Mouse (Mus musculus): ENCODE measurements at regions not wholly inside any gene's neighbourhood (a gene's known extent, or its start where the extent isn't known, plus 50 kb on each side); places are given as distances from the start of the nearest gene placed in this dataset.

DNA sequence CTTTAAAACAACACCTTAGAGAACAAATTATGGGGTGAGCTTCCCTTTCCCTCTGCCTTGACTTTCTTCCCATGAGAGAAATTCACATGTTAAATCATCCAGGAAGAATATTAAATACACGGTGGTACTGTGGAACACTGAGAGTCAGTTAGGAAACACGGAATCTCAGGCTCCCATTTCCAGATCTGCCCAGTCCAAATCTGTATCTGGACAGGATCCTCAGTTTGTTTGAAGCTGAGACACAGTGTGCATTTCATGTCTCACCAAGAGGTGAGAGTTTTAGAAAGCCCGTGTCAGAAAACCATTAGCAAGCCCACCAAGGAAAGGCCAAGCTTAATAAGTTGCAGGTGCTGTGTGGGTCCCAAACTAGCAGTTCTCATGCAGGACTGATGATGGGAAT lies 204.2 kb upstream of the Rnaseh2b start:
- DNase-seq (ENCODE audit: low spot score): no peak

DNA sequence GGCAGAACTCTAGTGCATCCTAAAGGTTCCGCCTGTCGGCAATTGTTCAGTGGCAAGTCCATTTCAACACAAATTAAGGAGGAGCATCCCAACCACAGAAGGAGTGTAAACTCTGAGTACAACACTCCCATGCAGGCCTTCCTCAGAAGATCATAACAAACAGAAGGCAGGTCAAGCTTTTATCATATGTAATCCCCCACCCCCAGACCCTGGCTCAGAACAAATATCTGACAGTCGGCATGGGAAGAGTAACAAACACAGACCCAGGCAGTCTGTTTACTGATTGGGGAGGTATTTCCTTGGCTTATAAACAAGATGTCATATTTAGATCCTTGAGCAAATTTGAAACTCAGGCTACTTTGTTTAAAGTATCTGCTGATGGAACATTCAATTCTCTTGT lies 174.9 kb upstream of the Rnaseh2b start:
- no peak for DNase-seq (ENCODE audit: low spot score)

DNA sequence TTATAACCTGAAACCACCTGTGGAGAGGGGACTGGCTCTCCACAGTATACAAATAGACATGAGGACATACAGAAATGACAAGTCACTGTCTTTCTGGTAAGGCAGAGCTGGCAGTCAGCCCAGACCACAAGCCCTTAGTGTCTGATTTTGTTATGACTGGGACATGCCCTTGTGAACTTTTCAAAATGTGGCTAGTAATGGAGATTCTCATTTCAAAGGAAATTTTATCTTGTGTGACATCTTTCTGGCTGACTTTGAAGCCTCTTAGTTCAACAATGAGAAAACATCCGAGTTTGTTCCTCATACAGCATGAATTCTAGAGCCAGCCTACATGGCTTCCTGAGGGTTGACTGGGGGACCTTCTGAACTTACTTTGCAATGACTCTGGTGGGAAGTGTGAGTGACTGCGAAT lies 173.8 kb upstream of the Rnaseh2b start:
- DNase-seq (ENCODE audit: low spot score): no peak

DNA sequence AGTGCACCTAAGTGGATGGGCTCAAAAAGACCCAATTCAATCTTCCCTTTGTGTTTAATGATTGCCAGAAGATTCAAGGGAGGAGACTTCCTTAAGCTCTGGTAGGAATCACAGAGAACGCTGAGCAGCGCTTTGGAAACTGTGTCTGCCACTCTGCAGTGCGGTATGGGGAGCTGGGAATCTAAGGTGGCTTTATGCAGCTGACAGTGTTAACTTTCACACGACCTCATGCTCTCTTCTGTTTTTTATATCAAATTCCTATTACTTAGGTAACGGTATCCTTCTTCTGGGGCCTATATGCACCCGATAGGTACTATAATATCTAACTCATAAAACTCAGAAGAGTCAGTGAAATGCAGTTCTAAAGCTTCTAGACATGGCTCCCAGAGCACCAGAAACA lies 163.5 kb upstream of the Rnaseh2b start:
- DNase-seq (ENCODE audit: low spot score): no peak

DNA sequence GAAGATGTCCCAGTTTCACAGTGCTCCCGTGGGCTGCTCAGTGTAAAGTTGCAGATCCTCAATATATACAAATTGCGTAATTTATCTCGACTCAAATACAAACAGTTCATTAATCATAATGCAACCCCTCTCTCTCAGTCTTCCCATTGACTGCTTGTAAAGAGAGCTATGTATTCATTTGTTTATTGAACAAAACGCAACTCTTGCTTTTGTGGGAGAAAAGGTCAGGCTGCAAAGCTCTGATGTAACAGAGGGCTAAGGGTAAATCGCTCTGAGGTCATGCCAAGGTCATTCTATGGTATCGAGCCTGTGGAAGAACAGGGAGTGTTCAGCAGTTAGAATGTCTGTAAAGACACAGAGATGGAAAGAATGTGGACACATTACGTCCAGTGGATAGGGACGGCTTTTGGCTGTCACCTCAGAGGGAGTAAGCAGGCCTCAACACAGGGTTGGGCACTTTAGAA lies 160.0 kb upstream of the Rnaseh2b start:
- DNase-seq (ENCODE audit: low spot score): no peak

DNA sequence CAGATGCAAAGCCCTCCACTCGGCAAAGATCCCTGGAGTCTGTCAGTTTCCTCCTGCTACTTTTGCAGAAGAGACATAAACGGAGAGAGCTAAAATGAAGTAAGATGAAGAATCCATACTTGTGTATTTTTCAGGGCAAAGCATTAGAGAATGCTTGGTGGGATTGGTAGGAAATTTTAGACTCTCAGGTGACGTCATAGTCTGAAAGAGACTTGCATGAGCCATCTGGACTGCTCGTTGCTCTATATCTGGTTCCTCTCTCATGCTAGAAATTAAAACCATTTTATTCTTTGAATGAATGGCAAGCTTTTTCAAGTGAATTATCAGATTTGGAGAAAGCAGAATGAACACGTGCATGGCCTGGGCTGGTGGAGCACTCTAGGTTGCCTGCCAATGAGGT lies 154.4 kb upstream of the Rnaseh2b start:
- no peak for DNase-seq (ENCODE audit: low spot score)

DNA sequence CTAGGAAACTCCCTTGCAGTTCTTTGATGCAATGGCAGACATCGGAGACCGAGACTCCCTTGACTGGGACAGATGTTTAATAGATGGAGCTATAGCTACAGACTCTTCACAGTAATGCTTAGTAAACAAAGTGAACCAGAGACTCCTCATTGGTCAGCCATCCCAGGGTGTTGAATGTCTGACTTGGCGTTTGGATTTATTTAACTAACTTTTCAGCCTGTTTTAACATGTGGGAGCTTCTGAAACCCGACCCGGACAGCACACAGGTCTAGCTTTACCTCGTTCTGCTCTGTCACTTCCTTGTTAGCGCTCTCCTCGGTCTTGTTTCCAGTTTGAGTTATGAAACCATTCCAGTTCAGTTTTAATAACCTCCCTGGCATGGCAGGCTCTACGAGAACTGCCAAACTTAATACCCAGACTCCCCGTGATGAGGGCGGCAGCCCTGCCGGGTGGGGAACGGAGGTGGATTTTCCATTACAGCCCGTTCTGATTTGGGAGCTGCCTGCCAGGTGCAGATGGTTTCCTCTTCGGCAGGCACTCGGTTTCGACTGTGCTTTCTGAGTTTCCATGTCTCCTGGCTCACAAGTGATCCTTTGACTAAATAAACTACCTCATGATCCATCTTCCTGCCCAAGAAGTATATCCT lies 147.9 kb upstream of the Rnaseh2b start:
- no peak for DNase-seq (ENCODE audit: low spot score)

DNA sequence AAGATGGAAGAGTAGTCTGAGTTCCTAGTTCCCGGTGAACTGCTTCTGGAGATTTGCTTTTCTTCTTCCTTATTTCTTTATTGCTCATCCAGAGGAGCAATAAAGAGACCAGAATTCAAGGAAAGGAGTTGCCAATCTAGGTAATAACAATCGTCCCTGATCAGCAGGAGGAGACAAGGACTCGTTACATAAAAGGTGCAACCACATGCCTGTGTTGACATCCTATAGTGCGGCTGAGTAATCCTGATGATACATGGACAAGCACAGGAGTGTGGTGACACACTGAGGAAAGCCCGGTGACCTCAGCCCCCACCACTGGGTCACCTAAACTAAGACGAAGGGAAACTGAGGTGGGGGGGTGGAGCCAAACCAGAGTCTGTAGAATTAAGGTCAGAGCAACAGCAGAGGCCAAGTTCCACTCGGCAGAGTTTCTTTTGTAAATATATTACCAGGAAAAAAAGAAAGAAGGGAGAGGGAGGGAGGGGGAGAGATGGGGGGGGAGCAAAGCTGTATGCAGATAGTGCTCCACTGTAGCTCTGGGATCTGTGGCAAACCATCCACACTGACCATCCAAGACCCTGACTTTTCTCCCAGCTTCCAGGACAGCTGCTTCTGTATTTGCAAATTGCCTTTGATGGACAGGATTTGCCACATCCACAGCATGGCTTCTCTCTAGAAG lies 135.2 kb upstream of the Rnaseh2b start:
- no peak for DNase-seq (ENCODE audit: low spot score)

DNA sequence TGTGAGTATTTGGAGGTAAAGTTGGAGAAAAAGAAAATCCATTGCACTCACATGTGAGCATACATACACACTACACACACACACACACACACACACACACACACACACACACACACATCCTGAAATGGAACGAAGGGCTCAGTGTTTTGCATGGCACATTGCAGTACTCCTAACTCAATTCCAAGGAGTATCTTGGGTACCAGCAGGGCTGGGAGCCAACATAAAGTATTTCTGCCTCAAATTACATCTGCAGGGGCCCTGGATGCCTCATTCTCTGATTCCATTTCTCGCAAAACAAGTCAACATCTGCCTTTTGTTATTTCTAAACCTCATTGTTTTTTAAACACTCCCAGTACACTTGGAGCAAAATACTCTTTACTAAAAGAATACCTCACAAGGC lies 132.7 kb upstream of the Rnaseh2b start:
- DNase-seq (ENCODE audit: low spot score): no peak

DNA sequence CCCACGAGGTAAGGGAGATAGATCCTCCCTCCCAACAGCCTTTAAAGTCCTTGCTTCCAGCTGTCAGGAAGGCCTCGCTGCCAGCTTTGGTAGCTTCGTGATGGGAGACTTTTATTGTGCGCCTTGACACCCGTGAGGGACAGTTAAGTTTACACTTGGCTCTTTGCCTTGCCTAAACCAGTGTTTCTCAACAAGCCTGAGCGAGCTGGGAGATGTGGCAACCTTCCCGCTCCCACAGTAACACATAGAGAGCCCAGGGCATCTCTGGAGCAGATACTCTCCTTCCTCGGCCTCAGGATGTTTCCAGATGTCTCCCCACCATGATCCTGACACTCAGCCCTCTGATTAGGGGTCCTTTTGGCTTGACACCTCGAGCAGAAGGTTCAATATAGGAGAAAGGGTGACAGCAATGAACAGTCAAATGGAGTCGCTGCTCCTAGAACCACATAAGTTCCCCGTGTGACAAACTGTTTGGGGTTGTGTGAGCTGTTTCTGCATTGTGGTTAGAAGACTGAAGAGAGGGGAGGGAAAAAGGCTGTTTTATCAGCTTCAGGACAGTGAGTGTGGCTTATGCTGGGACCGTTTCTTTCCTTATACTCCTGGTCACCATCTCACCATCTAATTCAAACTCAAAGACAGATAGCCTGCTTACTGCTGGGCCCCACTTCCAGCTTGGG lies 129.1 kb upstream of the Rnaseh2b start:
- no peak for DNase-seq (ENCODE audit: low spot score)

DNA sequence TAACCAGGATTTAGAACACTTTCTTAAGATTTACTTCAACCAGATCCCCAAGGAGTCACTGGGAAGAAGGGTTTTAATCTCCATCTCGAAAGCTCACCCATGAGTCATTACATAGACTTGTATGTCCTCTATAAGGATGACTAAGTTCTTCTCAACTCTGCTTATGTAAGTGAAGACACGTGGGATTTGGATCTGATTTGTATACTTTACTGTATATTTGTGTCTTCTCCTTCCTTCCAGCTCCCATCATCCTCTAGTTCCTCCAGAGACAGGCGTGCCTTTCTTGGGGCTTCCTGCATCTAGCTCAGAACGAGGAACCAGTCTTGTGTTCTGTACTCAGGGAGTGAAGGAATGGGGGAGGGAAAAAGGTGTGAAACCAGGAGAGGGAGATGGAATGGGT lies 127.5 kb upstream of the Rnaseh2b start:
- no peak for DNase-seq (ENCODE audit: low spot score)

DNA sequence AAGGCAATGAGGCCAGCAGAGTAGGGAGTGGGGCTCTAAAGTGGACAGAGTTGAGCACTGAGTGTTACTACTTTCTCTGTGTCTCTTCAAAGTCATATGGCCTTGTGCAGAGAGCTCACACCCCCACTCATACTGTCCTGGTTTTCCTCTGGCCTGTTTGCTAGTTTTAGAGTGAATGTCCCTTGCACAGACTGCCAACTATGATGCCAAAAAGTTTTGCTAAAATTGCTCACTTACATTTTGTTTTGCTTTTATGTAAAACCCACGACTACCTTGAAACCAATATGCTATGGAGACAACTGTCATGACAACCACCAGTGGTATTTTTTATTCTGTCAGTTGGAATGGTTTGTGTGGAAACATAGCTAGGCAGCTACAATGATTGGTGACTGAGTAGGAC lies 126.4 kb upstream of the Rnaseh2b start:
- DNase-seq (ENCODE audit: low spot score): no peak

DNA sequence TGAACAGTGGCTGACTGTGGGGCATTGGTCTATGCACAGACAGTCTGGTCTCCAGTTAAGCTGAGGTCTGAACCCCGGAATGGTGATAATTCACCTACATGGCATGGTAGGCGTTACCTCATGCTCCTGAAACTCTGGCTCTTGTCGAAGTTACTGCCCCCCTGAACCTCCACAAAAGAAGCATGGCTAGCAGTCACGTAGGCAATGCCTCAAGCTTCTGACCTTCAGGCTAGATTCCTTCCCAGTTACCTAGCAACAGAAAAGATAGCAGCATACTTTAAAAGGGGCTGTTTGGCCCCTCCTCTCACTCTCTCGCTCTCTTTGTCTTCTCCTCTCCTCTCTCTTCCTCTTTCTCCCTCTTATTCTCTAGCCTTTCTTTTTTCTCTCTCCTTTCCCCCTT lies 125.8 kb upstream of the Rnaseh2b start:
- no peak for DNase-seq (ENCODE audit: low spot score)

DNA sequence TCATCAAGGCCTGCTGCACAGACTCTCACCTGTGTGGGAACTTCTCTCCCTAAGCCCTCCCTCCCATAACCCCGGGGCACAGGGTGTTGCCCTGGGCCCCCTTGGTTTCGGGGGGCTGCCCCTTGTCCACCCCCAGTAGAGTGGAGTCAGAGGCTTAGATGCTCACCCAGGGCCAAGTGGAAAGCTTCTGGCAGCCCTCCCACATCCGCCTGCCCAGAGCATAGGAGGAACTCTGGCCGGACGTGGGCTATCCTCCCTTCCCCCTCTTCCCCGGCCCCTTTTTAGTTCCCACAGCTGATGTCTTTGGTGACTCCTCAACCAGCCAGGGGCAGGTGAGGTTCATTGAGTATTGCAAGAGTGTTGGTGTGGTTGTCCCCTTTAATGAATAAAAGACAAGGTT lies 125.3 kb upstream of the Rnaseh2b start:
- no peak for DNase-seq (ENCODE audit: low spot score)

DNA sequence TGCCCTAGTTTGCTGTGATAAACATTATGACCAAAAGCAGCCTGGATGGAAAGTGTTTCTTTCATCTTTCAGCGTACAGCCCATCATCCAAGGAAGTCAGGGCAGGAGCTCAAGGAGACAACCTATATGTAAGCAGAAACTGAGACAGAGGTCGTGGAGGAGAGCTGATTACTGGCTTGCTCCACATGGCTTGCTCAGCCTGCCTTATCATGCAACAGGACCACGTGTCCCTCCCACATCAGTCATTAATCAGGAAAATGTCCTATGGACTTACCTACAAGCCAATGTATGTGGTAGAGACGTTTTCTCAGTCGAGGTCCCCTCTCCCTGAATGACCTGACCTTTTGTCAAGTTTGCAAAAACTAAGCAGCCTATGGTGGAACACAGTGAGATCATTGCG lies 123.7 kb upstream of the Rnaseh2b start:
- DNase-seq (ENCODE audit: low spot score): no peak

DNA sequence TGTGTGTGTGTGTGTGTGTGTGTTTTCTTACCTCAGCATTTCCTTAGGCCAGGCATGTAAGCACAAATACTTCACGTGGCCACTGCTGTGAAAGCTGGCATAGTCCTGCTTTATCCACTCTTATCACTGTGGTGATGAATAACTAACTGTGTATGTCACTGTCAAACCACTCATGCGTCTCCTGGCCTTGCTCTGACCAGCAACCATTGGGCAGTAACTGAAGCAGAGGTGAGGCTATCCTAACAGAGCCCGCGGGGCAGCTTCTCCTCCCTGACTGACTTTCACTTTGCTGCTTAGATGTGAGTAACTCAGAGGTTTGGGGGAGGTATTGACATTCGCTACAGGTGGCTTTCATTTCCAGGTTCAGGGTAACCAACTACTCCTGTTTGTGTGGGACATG lies 122.0 kb upstream of the Rnaseh2b start:
- no peak for DNase-seq (ENCODE audit: low spot score)

DNA sequence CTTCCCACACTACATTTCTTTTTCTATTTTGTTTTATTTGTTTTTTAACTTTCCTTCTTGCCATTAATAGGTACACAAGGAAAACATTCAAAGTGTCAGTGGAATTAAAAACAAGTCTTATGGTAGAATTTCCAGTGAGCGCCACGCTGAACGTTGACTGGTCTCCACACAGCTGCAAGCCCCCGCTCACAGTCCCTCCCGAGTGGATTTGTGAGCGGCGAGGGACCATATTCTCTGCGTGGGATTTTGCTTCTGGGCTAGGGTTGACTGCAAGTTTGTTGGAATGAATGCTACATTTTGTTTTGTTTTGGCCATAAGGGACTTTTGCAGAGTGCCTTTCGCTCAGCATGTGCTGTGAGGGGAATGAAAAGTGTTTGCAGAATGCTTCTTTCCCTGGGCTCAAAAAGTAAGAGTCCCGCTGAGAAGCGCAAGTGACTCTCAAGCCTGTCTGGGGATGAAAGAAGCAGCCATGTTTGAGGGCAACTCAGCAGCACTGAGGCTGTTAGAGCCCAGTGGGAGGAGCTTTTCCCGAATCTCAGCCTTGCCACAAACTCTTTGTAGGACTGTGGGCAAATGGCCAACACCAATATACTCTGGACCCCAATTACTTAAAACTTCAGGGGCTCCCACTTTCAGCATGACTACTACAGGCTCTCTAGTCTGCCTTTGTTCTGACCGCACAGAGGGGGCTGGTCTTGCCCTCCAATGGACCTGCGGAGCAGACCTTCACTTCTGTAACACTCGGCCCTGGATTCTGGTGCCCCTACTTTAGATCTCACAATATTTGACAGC lies 120.9 kb upstream of the Rnaseh2b start:
- no peak for DNase-seq (ENCODE audit: low spot score)

DNA sequence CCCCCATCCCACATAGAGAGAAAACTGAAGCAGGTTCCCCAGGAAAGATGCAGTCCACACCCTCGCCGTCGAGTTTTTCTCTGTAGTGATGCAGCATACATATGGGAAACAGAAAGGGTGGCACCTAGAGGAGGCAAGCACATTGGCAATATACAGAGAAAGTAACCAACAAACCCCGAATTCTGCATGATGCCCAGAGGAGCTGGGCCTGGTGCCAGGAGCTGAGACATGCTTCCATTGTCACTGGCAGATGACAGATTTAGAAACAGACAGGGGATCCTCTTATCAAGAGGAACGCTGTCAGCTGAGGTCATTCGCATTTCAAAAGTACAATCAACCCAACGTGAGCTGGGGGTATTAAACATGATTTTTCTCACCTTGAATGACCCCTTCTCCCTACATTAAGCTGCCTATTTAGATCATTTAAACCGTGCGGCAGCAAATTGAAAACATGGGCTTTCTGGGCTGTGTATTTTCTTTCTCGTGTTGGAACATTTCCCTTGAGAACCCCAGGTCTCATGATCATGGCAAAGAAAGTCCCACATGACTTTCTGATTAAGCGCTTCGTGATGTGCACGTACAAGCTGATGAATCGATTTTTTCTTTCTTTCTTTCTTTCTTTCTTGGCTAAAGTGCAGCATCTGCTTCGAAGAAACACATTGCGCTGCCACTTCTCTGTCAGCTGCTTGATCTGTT lies 118.4 kb upstream of the Rnaseh2b start:
- DNase-seq (ENCODE audit: low spot score): no peak

DNA sequence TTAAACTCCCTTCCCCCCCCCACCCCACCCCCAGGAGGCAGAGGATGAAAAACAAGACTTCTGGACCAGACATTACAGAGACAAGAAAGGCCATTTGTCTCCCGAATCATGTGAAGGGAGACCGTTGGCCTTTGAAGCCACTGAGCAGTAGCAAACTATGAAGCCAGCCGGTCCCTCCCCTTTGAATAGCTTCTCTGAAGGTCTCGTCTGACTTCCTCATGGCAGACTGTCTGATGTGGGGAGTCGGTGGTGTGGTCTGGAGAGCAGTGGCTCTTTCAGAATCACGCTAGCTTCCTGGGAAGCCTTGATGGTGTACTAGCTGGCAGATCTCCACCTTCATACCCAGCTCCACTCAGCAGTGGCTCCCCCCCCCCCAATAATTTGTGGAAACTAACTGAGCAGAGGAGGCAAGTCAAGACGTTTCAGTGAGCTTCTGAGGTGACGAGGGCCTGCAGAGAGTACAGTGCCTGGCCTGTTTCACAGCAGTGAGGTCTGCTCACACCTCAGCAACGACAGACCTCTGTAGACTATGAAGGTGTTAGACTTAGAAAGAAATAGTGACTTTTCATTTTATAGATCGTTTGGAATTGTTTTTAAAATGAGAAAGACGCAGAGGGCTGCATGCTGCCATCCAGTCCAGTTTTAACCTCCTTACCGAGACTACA lies 116.9 kb upstream of the Rnaseh2b start:
- DNase-seq (ENCODE audit: low spot score): no peak

DNA sequence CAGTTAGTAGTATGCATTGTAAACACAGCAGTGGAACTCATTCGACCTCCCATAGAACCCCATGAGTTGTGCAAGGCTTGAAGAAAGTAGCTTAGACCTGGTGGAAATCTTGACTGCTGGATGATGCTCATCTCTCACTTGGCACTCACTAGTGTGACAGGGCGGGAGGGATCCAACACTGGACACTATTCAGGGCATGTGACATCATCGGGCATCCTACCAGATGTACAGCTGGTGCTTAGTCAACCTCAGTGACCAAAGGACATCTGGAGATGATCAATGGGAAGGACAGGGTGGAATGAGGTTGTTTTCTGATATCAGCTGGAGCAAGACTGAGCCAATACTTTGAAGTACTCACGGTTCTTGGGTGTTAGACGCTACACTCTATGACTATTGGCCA lies 114.9 kb upstream of the Rnaseh2b start:
- DNase-seq (ENCODE audit: low spot score): no peak

DNA sequence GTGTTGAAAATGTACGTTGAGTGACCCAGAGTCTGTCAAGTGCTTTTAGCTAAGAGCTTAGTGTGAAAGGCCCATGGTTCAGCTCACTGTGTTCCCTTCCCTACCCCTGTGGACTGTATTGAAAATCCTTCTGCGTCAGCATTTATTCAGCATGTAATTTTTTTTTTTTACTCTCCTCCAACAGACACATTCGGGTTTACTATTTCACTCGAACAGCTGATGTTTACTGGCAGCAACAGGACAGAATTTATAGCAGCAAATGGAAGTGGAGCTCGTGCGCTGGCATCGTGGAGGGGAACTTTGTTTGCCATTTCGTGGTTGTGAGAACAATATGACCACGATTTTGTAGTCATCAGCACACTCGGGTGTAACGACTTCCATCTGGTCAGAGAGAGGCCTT lies 105.0 kb upstream of the Rnaseh2b start:
- no peak for DNase-seq (ENCODE audit: low spot score)
